Mouse (Mus musculus) thymus, adult 18-20 months (tissue): ENCODE measurements around the gene Kcnd1.
"Not testable (repeated sequence)": the region's sequence is repeated elsewhere in the genome, so short reads cannot be mapped to it uniquely, and the experiment has no call there.

Experiments used
- DNase-seq, 2 experiments: peaks; one replicate each; pipeline ENCODE4 v3.0.0; 2022; ENCODE audit warnings: mixed read lengths in 2 of 2

Kcnd1 gene

DNA sequence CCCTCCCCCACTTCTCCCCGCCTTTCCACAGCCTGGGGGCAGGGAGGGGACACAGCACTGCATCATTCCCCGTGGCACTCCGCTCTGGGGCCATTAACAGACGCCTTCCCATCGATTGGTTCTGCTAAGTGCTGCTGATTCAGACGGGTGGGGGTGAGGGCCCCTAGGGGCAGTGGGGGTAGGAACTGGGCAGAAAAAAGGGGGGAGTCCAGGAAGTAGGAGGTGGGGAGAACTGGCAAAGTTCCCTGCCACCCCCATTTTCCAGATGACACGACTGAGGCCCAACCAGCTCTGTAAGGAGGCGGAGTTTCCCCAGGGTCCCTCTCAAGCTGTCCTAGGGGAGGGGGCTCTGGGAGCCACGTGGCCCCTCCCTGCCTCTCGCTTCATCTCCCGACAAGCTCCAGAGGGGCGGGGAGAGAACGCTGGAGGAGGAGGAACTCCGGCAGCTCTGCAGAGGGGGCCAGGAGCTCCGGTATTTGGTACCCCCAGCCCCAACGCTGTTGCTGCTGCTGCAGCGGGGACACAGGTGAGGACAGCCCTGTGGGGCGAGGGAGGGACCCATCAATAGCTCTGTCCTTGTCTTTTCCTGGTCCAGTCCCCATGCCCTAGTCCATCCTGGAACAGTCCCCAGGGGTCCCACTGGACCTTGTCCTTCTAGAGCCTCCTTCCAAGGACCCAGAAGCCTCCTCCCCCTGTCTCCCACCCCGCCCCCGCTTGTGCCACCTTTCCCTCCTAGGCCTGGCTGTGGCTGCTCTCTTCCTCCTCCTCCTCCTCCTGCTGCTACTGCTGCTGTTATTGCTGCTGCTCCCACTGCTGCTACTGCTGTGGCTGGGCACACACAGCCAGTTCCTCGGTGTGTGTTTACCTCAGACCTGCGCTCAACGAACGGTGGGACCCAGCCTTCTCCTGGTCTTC is at the start of gene Kcnd1:
Gene Kcnd1, plus strand, starts transcription at position 425 of the 915 bp plus-strand sequence.
- DNase-seq = no peak

DNA sequence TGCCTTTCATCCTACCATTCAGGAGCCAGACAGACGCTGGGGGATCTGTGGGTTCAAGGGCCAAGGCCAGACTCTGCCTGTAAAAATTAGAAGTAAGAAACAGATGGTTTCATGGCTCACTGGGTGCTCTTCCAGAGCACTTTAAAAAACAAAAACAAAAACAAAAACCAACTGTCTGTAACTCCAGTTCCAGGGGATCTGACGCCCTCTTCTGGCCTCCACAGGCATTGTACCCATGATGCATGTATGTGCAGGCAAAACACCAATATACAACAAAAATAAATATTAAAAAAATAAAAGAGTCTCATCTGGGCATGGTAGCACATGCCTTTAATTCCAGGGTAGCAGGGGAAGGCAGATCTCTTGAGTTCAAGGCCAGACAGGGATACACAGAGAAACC is 49.3 kb upstream of the Kcnd1 start:
- DNase-seq = no peak

DNA sequence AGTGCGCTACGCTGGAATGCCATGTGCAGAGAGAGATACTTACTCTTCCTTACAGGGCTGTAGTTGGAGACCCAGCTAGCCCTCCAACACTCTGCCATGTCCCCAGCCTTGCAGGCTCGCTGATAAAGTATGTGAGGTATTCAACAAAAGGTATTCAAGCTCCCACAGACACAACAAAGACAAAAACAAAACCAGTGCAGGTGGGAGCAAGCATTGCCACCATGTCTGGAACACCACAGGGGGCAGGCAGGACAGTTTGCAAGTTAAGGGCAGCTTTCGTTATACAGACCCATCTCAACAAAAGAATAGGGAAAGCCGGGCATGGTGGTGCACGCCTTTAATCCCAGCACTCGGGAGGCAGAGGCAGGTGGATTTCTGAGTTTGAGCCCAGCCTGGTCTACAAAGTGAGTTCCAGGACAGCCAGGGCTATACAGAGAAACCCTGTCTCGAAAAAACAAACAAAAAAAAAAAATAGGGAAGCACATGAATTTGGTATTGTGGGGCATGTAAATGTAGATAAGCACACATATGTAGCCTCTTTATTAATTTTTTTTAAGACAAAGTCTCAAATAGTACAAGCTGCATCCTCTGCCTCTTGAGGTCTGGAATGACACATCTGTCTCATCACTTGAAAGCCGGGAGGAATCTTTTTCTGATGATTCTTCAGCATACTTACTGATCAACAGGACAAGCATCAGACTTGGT is 46.4 kb upstream of the Kcnd1 start:
- no peak for DNase-seq

DNA sequence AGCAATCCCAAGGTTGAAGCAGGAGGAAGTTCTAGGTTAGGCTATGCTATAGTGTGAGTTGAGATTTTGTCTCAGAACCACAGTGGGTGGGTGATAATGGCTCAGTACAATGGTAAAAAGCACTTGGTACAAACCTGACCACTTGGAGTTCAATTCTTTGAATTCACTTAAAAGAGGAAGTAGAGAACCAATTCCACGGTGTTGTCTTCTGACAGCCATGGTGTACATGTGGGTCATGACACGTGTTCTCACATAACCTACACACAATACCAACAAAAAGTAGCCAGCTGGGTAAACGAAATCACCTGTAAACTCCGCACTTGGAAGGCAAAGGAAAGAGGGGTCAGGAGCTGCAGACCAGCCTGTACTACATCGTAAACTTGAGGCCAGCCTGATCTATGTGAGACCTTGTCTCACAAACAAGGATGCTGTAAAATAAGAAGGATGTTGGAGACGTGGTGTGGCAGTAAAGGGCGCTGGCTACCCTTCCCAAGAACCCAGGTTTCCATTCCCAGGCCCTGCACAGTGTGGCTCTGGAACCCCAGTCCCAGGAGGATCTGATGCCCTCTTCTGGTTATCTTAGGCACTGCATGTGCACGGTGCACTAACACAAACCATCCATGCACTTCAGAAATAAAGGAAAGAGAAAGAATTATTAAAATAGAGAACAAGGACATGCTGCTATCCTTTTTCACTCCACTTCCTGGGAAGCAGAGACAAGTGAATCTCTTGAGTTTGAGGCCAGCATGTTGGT is 45.6 kb upstream of the Kcnd1 start:
- no peak for DNase-seq

DNA sequence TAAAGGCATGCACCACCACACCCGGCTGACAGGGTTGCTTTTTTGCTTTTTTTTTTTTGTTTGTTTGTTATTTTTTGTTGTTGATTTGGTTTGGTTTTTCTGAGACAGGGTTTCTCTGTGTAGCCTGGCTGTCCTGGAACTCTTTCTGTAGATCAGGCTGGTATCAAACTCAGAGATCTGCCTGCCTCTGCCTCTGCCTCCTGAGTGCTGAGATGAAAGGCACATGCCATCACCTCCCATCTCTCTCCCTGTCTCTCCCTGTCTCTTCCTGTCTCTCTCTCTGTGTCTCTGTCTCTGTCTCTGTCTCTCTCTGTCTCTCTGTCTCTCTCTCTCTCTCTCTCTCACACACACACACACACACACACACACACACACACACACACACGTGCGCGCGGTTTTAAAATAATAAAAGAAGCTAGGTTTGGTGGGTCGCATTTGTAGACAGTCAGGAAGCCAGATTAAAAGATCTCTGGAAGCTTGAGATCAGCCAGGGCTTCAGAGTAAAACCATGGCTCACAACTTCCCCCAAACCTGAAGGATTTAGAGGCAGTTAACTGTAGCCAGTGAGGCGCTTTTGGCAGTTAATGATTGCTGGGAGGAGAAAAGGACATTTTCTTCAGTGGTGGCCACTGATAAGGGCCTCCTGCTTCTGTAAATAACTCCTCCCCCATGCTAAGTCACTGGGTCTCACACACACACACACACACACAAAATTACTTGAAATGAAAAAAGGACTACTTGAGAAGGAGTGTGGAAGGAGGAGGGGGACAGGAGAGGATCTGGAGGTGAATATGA is 43.4 kb upstream of the Kcnd1 start:
- no peak for DNase-seq

DNA sequence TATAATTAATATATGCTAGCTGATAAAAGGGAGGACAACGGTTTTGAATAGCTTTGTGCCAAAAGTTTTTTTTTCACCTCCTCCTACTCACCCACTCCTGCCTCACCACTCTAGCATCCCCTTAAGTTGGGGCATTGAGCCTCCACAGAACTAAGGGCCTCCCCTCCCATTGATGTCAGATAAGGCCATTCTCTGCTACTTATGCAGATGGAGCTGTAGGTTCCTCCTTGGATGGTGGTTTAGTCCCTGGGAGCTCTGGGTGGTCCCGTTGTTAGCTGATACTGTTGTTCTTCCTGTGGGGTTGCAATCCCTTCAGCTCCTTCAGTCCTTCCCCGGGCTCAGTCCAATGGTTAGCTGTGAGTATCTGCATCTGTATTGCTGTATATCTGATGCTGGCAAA is 42.8 kb upstream of the Kcnd1 start:
- DNase-seq = no peak

DNA sequence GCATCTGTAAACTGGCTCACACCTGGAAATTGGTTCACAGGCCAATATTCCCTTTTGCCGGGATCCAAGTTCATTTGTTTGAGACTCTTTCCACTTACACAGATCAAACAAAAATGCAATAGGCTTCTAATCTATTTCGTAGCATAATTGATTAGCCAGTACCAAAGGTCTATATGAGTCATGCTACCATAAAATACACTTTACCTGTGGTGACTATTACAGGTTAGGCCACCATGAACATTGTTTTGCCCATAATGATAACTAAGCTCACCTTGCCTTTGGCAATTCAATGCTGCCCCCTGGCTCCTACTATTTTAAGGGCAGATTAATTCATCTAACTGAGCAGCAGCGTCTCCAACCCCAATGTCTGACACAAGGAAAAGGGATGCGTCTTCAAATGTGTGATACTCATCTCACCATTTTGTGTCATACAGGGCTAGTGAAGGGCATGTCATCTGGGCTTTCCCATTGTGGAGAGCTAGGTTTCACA is 39.4 kb upstream of the Kcnd1 start:
- DNase-seq = no peak

DNA sequence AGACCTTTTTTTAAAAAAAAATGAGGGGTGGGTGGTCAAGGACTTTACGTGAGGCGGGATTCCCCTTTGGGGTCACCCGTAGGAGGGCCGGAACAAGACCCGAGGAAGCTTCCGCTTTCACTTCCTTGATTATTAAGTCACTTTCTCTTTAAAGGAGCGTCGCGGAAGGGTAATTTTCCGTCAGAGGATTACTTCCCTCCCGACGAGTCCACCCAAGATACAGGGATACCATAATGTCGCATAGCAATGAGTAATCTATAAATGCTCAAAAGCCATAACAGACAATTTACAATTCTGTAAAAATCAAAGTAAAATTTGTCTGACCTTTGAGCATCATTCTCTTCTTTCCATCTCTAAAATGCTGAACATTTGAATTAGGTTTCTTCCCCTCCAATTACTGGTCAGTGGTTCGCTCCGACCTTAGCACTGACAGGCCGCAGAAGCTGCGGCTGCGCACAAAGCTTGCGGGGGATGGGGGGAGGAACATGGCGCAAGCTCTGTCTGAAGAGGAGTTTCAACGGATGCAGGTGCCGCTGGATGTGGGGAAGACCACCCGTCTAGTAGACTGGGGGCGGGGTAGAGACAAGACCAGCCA is 32.5 kb upstream of the Kcnd1 start, which contains the start of gene Gripap1:
Gene Gripap1, plus strand, starts transcription at position 224 of the 595 bp plus-strand sequence.
- peak; percentile 68 to 73 for DNase-seq

DNA sequence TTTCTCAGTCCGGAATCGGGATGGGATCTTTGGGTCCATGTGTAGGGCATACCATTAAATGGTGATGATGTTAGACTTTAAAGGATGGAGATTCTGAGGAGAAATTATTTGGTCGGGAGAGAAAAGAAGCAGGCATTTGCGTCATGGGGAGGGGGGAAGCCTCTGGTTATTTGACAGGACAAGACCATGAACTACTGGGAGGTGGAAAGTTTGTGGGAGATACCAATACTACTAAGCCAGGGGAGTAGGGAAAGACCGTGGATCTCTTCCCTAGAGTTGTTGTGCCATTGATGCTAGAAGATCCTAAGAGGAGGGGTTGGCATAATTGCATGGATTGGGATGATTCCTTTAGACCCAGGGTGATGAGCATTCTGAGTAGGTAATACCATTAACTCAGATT is 31.8 kb upstream of the Kcnd1 start:
- no peak for DNase-seq

DNA sequence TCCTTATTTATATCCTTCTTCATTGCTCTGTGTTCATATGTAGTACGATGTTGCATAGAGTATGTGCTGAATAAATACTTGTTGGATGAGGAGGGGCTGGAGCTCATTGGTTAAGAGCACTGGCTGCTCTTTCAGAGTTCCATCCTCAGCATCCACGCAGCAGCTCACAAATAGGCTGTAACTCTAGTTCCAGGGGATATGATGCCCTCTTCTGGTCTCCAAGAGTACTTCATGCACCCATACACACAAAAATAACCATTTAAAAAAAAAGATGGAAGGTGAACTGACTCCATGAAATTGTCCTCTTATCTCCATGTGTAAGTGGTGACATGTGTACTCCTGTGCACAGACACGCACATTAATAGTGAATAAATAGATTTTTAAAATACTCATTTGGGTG is 28.7 kb upstream of the Kcnd1 start:
- DNase-seq = no peak

DNA sequence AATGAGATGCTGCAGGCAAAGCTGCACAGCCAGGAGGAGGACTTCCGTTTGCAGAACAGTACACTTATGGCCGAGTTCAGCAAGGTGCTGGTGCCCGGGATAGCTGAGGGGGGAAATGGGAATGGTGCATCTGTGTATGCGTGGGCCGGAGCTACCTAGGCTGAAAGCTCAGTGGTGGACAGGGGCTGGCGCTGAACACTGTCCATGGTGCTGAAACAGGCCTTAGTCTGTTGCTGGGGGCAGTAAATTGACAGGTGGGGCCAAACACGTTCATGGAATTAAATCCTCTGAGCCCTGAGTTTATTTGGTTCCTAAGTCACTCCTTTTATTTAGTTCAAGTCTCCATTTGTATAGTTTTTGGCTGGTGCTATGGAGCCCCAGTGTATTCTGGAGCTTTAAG is 27.1 kb upstream of the Kcnd1 start:
- no peak for DNase-seq

DNA sequence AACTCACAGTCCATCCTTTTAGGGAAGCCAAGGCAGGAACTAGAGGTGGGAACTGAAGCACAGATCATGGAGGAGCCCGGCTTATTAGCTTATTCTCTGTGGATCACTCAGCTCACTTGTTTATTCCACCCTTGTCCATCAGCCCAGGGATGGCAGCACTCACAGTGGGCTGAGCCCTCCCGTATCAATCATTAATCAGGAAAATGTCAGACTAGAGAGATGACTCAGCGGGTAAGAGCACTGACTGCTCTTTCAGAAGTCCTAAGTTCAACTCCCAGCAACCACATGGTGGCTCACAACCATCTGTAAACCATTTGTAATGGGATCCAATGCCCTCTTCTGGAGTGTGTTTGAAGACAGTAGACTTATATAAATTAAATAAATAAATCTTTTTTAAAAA is 24.8 kb upstream of the Kcnd1 start:
- DNase-seq = no peak

DNA sequence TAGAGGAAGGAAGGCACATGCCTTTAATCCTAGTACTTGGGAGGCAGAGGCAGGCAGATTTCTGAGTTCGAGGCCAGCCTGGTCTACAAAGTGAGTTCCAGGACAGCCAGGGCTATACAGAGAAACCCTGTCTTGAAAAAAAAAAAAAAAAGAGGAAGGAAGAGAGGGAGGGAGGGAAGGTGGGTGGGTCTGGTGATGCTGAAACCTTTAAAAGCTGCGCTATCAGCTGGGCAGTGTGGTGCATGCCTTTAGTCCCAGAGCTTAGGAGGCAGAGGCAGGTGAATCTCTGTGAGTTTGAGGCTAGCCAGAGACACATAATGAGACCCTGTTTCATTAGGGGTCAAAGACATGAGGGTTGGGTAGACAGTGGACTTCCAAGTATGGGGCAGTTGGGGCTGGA is 19.9 kb upstream of the Kcnd1 start:
- not testable (repeated sequence) for DNase-seq

DNA sequence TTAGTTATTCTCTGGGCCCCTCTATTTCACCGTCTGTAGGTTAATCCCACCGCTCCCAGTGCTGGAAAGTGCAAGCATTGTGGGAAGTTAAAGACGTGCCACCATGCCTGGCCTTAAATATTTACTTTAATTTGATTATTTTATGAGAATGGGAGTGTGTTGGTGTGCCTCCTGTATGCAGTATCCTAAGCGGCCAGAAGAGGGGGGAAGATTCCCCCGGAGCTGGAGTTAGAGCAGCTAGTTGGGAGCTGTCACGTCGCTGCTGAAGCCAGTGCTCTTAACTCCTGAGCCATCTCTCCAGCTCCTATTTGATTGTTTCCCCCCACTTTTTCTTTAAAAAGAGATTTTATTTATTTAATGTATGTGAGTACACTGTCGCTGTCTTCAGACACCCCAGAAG is 7.1 kb upstream of the Kcnd1 start:
- DNase-seq = not testable (repeated sequence)

DNA sequence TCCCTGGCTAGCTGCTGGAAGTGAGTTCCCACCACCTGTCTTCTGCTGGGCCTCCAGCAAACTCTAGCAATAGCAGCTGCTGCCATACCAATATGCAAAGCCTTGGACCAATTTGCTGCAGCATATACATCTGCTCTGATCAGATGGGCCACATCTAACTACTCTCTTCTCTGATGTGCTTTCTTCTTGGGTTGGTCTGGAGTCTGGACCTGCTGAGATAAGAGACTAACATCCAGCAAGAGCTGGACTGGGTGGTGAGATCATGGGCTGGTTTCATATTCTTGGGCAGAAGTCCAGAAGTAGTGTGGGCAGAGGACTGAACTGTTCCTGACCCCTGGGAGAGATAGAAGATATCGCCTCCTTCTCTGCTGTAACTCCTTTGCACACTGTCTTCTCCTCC is 15.1 kb downstream of the Kcnd1 start:
- no peak for DNase-seq

DNA sequence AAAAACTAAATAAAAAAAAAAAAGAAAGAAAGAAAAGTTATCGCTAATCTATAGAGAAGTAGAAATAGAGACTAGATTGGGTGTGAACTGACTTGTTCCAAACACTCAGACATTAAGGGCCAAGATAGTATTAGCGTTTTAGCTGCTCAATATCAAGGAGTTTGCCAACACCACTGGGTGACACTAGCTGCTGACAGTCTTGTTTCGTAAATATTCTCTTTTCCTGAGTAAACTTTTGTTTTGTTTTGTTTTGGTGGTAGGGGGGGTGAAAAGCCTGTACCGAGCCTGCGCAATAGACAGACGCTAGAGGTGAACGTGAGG is 18.7 kb downstream of the Kcnd1 start:
- DNase-seq = no peak

DNA sequence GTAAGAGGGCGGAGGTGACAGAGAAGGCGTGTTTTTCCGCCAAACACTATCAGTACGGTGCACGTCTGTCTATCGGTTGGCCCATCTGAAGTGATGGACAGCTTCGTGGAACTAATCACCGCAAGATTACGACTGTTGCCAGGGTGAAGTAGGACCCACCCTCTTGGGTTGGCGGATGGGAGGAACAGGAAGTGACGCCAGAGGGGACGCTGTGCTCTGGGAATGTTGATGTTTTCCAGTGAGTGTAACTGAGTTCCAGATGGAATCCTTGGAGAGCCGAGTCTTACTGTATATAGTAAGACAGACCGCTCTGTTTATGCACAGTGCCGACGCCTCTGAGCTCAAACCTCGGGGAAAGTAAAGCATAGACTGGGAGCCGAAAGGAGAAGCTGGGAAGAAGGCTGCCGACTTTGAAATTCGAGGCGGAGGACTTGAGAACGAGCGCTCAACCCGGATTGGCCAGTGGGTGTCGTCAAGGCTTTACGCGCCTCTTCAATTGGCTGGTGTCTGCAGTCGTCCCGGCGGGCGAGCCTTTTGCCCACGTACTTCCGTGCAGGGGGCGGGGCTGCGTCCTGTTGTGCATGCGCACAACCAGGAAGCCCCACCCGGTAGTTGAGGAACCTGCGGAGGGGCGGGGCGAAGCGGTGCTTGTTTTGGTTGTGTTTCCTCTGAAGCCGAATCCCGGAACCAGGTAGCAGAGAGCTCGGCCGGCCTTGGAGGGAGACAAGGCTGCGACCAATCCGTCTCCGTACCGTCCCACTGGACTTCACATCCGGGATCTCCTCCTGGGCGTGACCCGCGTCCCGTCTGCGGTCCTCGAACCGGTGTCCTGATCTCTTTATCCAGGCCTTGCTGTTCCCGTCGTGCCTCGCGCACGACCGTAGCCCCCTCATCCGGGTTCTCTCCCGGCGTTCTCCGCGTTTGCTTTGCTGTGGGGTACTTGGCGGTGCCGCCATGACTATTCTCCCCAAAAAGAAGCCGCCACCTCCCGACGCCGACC is 19.4 kb downstream of the Kcnd1 start, which contains the start of gene Otud5:
Gene Otud5, plus strand, starts transcription at position 202 of the 1,000 bp plus-strand sequence.
- peak; percentile 92 to 96 for DNase-seq

DNA sequence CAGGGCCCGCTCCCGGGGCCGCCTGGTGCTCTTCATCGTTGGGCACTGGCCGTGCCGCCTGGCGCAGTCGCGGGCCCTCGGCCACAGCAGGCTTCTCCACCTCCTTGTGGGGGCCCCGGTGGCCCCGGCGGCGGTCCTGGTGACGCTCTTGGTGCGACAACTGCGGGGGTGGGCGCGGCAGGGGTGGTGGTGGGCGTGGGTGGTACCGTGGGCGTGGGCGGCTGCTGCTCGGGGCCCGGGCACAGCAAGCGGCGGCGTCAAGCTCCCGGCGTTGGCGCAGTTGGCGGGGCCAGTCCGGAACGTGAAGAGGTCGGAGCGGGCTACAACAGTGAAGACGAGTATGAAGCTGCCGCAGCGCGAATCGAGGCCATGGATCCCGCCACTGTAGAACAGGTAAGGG is 20.2 kb downstream of the Kcnd1 start:
- DNase-seq = peak; percentile 14

DNA sequence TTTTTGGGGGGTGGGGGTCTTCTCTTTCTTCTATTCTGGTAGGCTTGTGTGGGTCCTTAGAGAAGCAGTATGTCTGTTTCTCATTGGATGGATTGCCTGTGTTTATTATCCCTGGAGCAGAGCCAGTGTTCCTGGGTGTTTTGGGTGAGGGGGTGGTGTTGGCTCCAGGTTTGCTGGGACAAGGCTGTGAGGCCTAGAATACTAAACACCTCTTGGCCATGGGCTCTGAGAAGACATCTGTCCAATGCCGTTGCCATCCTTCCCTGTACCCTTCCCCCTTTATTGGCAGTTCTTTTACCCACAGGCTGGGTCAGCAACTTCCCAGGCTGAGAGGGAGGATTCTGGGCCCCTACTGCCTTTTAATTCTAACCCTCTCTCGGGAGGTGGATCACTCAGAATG is 25.8 kb downstream of the Kcnd1 start:
- DNase-seq = no peak

DNA sequence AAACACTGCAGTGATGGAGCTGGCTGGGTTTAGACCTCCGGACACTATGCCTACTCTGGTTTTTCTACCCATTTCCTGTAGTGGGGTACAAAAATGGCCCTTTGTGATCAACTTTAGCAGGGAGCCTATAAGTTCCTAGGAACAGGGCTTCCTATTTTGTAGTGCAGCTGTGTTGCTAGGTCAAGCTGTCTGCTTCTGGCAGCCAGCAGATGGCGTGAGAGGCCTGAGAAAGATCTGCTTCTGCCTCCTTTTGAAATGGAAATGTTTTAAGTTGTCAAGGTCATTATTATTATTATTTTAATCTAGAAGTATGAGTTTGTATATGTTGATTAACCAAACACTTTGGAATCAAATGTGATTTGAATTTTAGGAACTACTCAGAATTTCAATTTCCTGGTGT is 32.5 kb downstream of the Kcnd1 start:
- DNase-seq = no peak
